Mouse (Mus musculus) ES-E14 (cell line): ENCODE measurements at regions not wholly inside any gene's neighbourhood (a gene's known extent, or its start where the extent isn't known, plus 50 kb on each side); places are given as distances from the start of the nearest gene placed in this dataset.
"Not testable (repeated sequence)": the region's sequence is repeated elsewhere in the genome, so short reads cannot be mapped to it uniquely, and the experiment has no call there.

ENCODE experiments used
- DNase-seq: peaks from one replicate; pipeline ENCODE4 v3.0.0-alpha.2; 2013; ENCODE audit warnings: low read depth, low spot score
- H3K27ac ChIP-seq: 2 replicates; pipeline ENCODE4 v1.5.1; 2012; ENCODE audit warnings: low read depth, mild to moderate bottlenecking, low read length, moderate library complexity, mixed read lengths; ENCODE audit not compliant: poor library complexity, insufficient read depth, severe bottlenecking
- H3K36me3 ChIP-seq: 2 replicates; pipeline ENCODE4 v1.6.1; 2012; ENCODE audit warnings: mild to moderate bottlenecking, low read length, moderate library complexity, mixed read lengths; ENCODE audit not compliant: control insufficient read depth, poor library complexity, insufficient read depth, severe bottlenecking
- H3K4me1 ChIP-seq, 2 experiments: fragments of 150-350 bp in 1 of 2; sonication (generic) in 1 of 2; 2 replicates each; pipeline ENCODE4 v1.6.1; 2012; ENCODE audit warnings: low read length in 2 of 2, mild to moderate bottlenecking in 1 of 2, mixed read lengths in 1 of 2; ENCODE audit not compliant: control insufficient read depth in 2 of 2, insufficient read depth in 2 of 2, poor library complexity in 1 of 2
- H3K4me3 ChIP-seq, 2 experiments: fragments of 150-350 bp in 1 of 2; sonication (generic) in 1 of 2; 2 replicates each; pipeline ENCODE4 v1.5.1; 2012; ENCODE audit warnings: low read length in 2 of 2, low read depth in 1 of 2, mild to moderate bottlenecking in 1 of 2, mixed read lengths in 1 of 2; ENCODE audit not compliant: insufficient read depth in 1 of 2, poor library complexity in 1 of 2, severe bottlenecking in 1 of 2
- H3K9ac ChIP-seq: 2 replicates; pipeline ENCODE4 v1.6.1; 2012; ENCODE audit warnings: low read depth, mild to moderate bottlenecking, low read length, mixed read lengths; ENCODE audit not compliant: poor library complexity, insufficient read depth, severe bottlenecking
- H3K9me3 ChIP-seq: fragments of 150-350 bp; sonication (generic); 2 replicates; pipeline ENCODE4 v1.6.1; 2012; ENCODE audit warnings: low read depth, mild to moderate bottlenecking, low read length; ENCODE audit not compliant: control insufficient read depth, insufficient read depth
- CHD2 ChIP-seq: IDR thresholded peaks from 2 replicates; pipeline ENCODE4 v1.6.1; 2014; ENCODE audit warnings: mild to moderate bottlenecking, low read depth, low read length, inconsistent platforms
- HCFC1 ChIP-seq: IDR thresholded peaks from 2 replicates; pipeline ENCODE4 v1.6.1; 2012; ENCODE audit warnings: low read length, inconsistent platforms, borderline replicate concordance; ENCODE audit not compliant: insufficient read depth
- MAFK ChIP-seq: IDR thresholded peaks from 2 replicates; pipeline ENCODE4 v1.6.1; 2014; ENCODE audit warnings: mild to moderate bottlenecking, low read depth, low read length, inconsistent platforms; ENCODE audit not compliant: insufficient read depth
- ZC3H11A ChIP-seq: IDR thresholded peaks from 2 replicates; pipeline ENCODE4 v1.6.1; 2012; ENCODE audit warnings: low read depth, mild to moderate bottlenecking, inconsistent platforms, low read length, borderline replicate concordance
- ZNF384 ChIP-seq: IDR thresholded peaks from 2 replicates; pipeline ENCODE4 v1.6.1; 2012; ENCODE audit warnings: low read depth, low read length, inconsistent platforms
- in situ Hi-C, 2 experiments: fragments of 600-800 bp; cut with MboI; formaldehyde crosslinking; loops; one replicate each; pipeline ENCODE4 v1.15.1; 2025; ENCODE audit warnings: low sequenced_read_pairs in 2 of 2, inconsistent platforms in 1 of 2; ENCODE audit not compliant: unreplicated experiment in 2 of 2

GRCm38 (mm10) chr5:13654173-13654572 lies 137.2 kb upstream of the Speer3 start:
- Histone ChIP-seq H3K9me3 (no peaks in the 10 kb centered on the region), H3K4me1 (no peaks in the 10 kb centered on the region), H3K36me3 (no peaks in the 10 kb centered on the region), H3K4me3 (no peak overlapping the region), H3K27ac (no peak overlapping the region), H3K9ac (no peak overlapping the region)
- in situ Hi-C loops: no loop called here
- DNase-seq: no peak
- TF ChIP-seq MAFK: no peak
- TF ChIP-seq HCFC1: no peak
- no peak for TF ChIP-seq ZNF384
- TF ChIP-seq ZC3H11A: no peak
- TF ChIP-seq CHD2: no peak

- H3K4me3 ChIP-seq, H3K9ac ChIP-seq, in situ Hi-C loops, H3K4me1 ChIP-seq, H3K36me3 ChIP-seq, DNase-seq, H3K27ac ChIP-seq, H3K9me3 ChIP-seq: not testable (repeated sequence)
These were observed 133.1 kb upstream of the Speer3 start for GRCm38 (mm10) chr5:13658301-13658700.

- H3K27ac ChIP-seq: no peak overlapping the region
- no peak overlapping the region for H3K9ac ChIP-seq
- H3K4me3 ChIP-seq: no peak overlapping the region
- in situ Hi-C loops: no loop called here
- H3K9me3 ChIP-seq: no peaks in the 10 kb centered on the region
- H3K4me1 ChIP-seq: no peaks in the 10 kb centered on the region
- TF ChIP-seq HCFC1: no peak
- TF ChIP-seq CHD2: no peak
- no peak for TF ChIP-seq ZNF384
- no peak for TF ChIP-seq ZC3H11A
- TF ChIP-seq MAFK: no peak
- DNase-seq: no peak
- no peaks in the 10 kb centered on the region for H3K36me3 ChIP-seq
These were observed 131.9 kb upstream of the Speer3 start for GRCm38 (mm10) chr5:13659514-13659913.

- H3K4me3 ChIP-seq: no peak overlapping the region
- no peak overlapping the region for H3K9ac ChIP-seq
- no peaks in the 10 kb centered on the region for H3K36me3 ChIP-seq
- no peak overlapping the region for H3K27ac ChIP-seq
- DNase-seq: no peak
- in situ Hi-C loops: no loop called here
- TF ChIP-seq CHD2 (no peak), ZC3H11A (no peak), MAFK (no peak), HCFC1 (no peak), ZNF384 (no peak)
- no peaks in the 10 kb centered on the region for H3K4me1 ChIP-seq
- no peaks in the 10 kb centered on the region for H3K9me3 ChIP-seq
These were observed 124.0 kb upstream of the Speer3 start for GRCm38 (mm10) chr5:13667444-13667843.

GRCm38 (mm10) chr5:13668840-13669239 lies 122.6 kb upstream of the Speer3 start:
- Histone ChIP-seq H3K27ac (no peak overlapping the region), H3K4me3 (no peak overlapping the region), H3K4me1 (no peaks in the 10 kb centered on the region), H3K9me3 (no peaks in the 10 kb centered on the region), H3K9ac (no peak overlapping the region), H3K36me3 (no peaks in the 10 kb centered on the region)
- TF ChIP-seq CHD2: no peak
- no peak for TF ChIP-seq HCFC1
- no peak for TF ChIP-seq MAFK
- no peak for TF ChIP-seq ZC3H11A
- TF ChIP-seq ZNF384: no peak
- DNase-seq: no peak
- in situ Hi-C loops: no loop called here
